ENCODE assay signal across 27 mouse cellular contexts in genomic region chr16:88166547-88166946, GRCm38 (mm10).
"Had no signal": no experiment of that assay in that cellular context is flagged by ENCODE, and none has a peak within 500 bp of the region (broad histone marks: within the 10 kb centered on the region; RNA-seq: fewer than 3 reads in every experiment).

No protein-coding gene starts in this region.

- H3K9ac ChIP-seq: embryonic facial prominence, embryonic 12.5 days; embryonic facial prominence, embryonic 13.5 days; embryonic facial prominence, embryonic 15.5 days; forebrain, embryonic 12.5 days; forebrain, embryonic 13.5 days; forebrain, embryonic 15.5 days; forebrain, postnatal 0 days had no signal

- H3K36me3 ChIP-seq: embryonic facial prominence, embryonic 10.5 days; embryonic facial prominence, embryonic 12.5 days; embryonic facial prominence, embryonic 13.5 days; embryonic facial prominence, embryonic 15.5 days; forebrain, embryonic 10.5 days; forebrain, embryonic 12.5 days; forebrain, embryonic 15.5 days had no signal

- DNase-seq: cerebellum, adult 2 months; cerebellum, adult 9-11 months; cerebellum, postnatal 10 days; cerebellum, postnatal 14 days; cerebellum, postnatal 25 days; cerebellum, postnatal 36 days; embryo, embryonic 11 days; forebrain, postnatal 0 days; gastrocnemius, adult 2 months; gastrocnemius, postnatal 10 days; gastrocnemius, postnatal 14 days; gastrocnemius, postnatal 25 days; gastrocnemius, postnatal 36 days; heart, adult 11 months; heart, adult 18-20 months; heart, adult 2 months had no signal

- H3K27me3 ChIP-seq: embryonic facial prominence, embryonic 12.5 days; embryonic facial prominence, embryonic 13.5 days; embryonic facial prominence, embryonic 15.5 days; forebrain, embryonic 12.5 days; forebrain, embryonic 13.5 days; forebrain, embryonic 15.5 days had no signal

- H3K27ac ChIP-seq: embryonic facial prominence, embryonic 10.5 days; embryonic facial prominence, embryonic 12.5 days; embryonic facial prominence, embryonic 13.5 days; embryonic facial prominence, embryonic 15.5 days; forebrain, embryonic 10.5 days; forebrain, embryonic 12.5 days; forebrain, embryonic 13.5 days; forebrain, embryonic 15.5 days; gastrocnemius, adult 2 months; heart, adult 2 months had no signal

- H3K4me3 ChIP-seq: embryonic facial prominence, embryonic 10.5 days; embryonic facial prominence, embryonic 12.5 days; embryonic facial prominence, embryonic 13.5 days; embryonic facial prominence, embryonic 15.5 days; erythroblast, embryonic 14.5 days; forebrain, embryonic 10.5 days; forebrain, embryonic 12.5 days; forebrain, embryonic 13.5 days; forebrain, embryonic 15.5 days; gastrocnemius, adult 2 months; heart, adult 2 months had no signal

- H3K4me2 ChIP-seq: embryonic facial prominence, embryonic 12.5 days; embryonic facial prominence, embryonic 13.5 days; embryonic facial prominence, embryonic 15.5 days; forebrain, embryonic 12.5 days; forebrain, embryonic 13.5 days; forebrain, embryonic 15.5 days had no signal

- ATAC-seq: forebrain, embryonic 13.5 days; forebrain, embryonic 14.5 days; forebrain, embryonic 15.5 days; forebrain, embryonic 16.5 days; forebrain, postnatal 0 days had no signal

- H3K9me3 ChIP-seq: embryonic facial prominence, embryonic 10.5 days; embryonic facial prominence, embryonic 12.5 days; embryonic facial prominence, embryonic 13.5 days; embryonic facial prominence, embryonic 15.5 days; forebrain, embryonic 10.5 days; forebrain, embryonic 12.5 days; forebrain, embryonic 13.5 days; forebrain, embryonic 15.5 days had no signal

- H3K4me1 ChIP-seq: embryonic facial prominence, embryonic 10.5 days; embryonic facial prominence, embryonic 12.5 days; embryonic facial prominence, embryonic 13.5 days; embryonic facial prominence, embryonic 15.5 days; forebrain, embryonic 10.5 days; forebrain, embryonic 12.5 days; forebrain, embryonic 13.5 days; forebrain, embryonic 15.5 days had no signal
